26 mouse cellular contexts compared by ENCODE assay signal in genomic region chr4:152710339-152710738, GRCm38 (mm10).
A peak's percentile ranks its signal among the peaks of the same experiment; 100 is the strongest.
DNase-seq lines count a peak whose midpoint lies in the region; ATAC-seq lines count a peak whose summit lies in the region.
"Had no signal": no experiment of that assay in that cellular context is flagged by ENCODE, and none has a peak within 500 bp of the region (broad histone marks: within the 10 kb centered on the region; RNA-seq: fewer than 3 reads in every experiment).

No protein-coding gene starts in this region.

- peaks cover 85% of the 10 kb centered on the region for H3K9me3 ChIP-seq in megakaryocyte, embryonic 14.5 days
- H3K9me3 ChIP-seq: heart, embryonic 10.5 days; heart, embryonic 13.5 days; hindbrain, embryonic 13.5 days had no signal

- peak overlapping the region; percentile 21 for H3K4me3 ChIP-seq in megakaryocyte, embryonic 14.5 days (replicated peaks)
- H3K4me3 ChIP-seq: heart, embryonic 10.5 days; heart, embryonic 13.5 days; hindbrain, embryonic 13.5 days had no signal

- H3K4me1 ChIP-seq in megakaryocyte, embryonic 14.5 days: no peaks in the 10 kb centered on the region
- H3K4me1 ChIP-seq: heart, embryonic 10.5 days; heart, embryonic 13.5 days; hindbrain, embryonic 13.5 days had no signal

- ATAC-seq in megakaryocyte, adult 5-6 weeks (ENCODE audit: poor library complexity, severe bottlenecking): no peak
- ATAC-seq: activated CD4-positive, CD25-positive, alpha-beta regulatory T cell, adult 4 months; forebrain, embryonic 14.5 days; hindbrain, embryonic 16.5 days; inflammation-experienced regulatory T-cells, adult 6 months; intestine, embryonic 16.5 days had no signal

- no peaks in the 10 kb centered on the region for H3K36me3 ChIP-seq in megakaryocyte, embryonic 14.5 days (replicated peaks; ENCODE audit: low read length)
- H3K36me3 ChIP-seq: G1E; heart, embryonic 10.5 days; heart, embryonic 13.5 days; hindbrain, embryonic 13.5 days had no signal

- intact Hi-C loops in heart, postnatal 36 days (cut with DNase I): no loop called here

- H3K27me3 ChIP-seq in megakaryocyte, embryonic 14.5 days (replicated peaks): no peaks in the 10 kb centered on the region
- H3K27me3 ChIP-seq: CH12.LX; heart, embryonic 13.5 days; hindbrain, embryonic 13.5 days had no signal

- DNase-seq in heart, adult 8-10 months (ENCODE audit: low spot score): peak; percentile 20
- DNase-seq in heart, postnatal 36 days: no peak
- peak; percentile 74 for DNase-seq in MEL-GATA-1-ER (ENCODE audit: extremely low read depth, low read depth)
- DNase-seq in embryo, embryonic 10 days (ENCODE audit: low spot score): no peak
- DNase-seq: adrenal gland, adult 8-10 months; adrenal gland, postnatal 25 days; B cell, adult 2 months; cerebellum, adult 11 months; cerebellum, adult 2 months; cerebellum, adult 9-11 months; cerebellum, postnatal 36 days; gastrocnemius, postnatal 25 days; heart, postnatal 14 days; kidney, adult 18-20 months had no signal

Comparison
In these comparisons a context has a peak if more than half of its experiments do, and no peak if none do; other contexts are left out.
1. DNase-seq: peak in heart, adult 8-10 months (single experiment) and MEL-GATA-1-ER (single experiment); none in heart, postnatal 36 days (0 of 2) and embryo, embryonic 10 days (single experiment).